Mouse (Mus musculus): ENCODE data around the gene Tdo2. TPM values are rescaled to one million over a fixed set of nuclear protein-coding genes. Genes with fewer than 3 reads are reported as not detected.

The Tdo2 gene
- total RNA-seq, 2 experiments from 2014 or later: 0.71 TPM; not detected in 1

- DNase-seq (ENCODE audit: low spot score): no peak
Measured at GRCm38 (mm10) chr3:81944851-81945393, 31.1 kb downstream of the Tdo2 start.

GRCm38 (mm10) chr3:81943097-81943496 is 32.9 kb downstream of the Tdo2 start:
- no peak for DNase-seq (ENCODE audit: low spot score)

GRCm38 (mm10) chr3:81942341-81942740 is 33.7 kb downstream of the Tdo2 start:
- DNase-seq (ENCODE audit: low spot score): no peak

- peak; percentile 10 for DNase-seq (ENCODE audit: low spot score)
Measured at GRCm38 (mm10) chr3:81938924-81939323, 37.1 kb downstream of the Tdo2 start.

GRCm38 (mm10) chr3:81933348-81933747 is 42.7 kb downstream of the Tdo2 start:
- no peak for DNase-seq (ENCODE audit: low spot score)

- peak; percentile 88 for DNase-seq (ENCODE audit: low spot score)
Measured at GRCm38 (mm10) chr3:81932141-81933101, 43.6 kb downstream of the Tdo2 start, which contains the start of gene Ctso. Gene Ctso, plus strand, starts transcription at chr3:81932601.

GRCm38 (mm10) chr3:81931695-81932094 is 44.3 kb downstream of the Tdo2 start:
- DNase-seq (ENCODE audit: low spot score): no peak

GRCm38 (mm10) chr3:81929073-81929472 is 46.9 kb downstream of the Tdo2 start:
- no peak for DNase-seq (ENCODE audit: low spot score)

- DNase-seq (ENCODE audit: low spot score): no peak
Measured at GRCm38 (mm10) chr3:81926764-81927325, 49.2 kb downstream of the Tdo2 start.

- DNase-seq (ENCODE audit: low spot score): no peak
Measured at GRCm38 (mm10) chr3:81925856-81926255, 50.1 kb downstream of the Tdo2 start.

- peak; percentile 30 for DNase-seq (ENCODE audit: low spot score)
Measured at GRCm38 (mm10) chr3:81924931-81925330, 51.1 kb downstream of the Tdo2 start.

- DNase-seq (ENCODE audit: low spot score): no peak
Measured at GRCm38 (mm10) chr3:81922910-81923309, 53.1 kb downstream of the Tdo2 start.

- DNase-seq (ENCODE audit: low spot score): no peak
Measured at GRCm38 (mm10) chr3:81919681-81920080, 56.3 kb downstream of the Tdo2 start.

GRCm38 (mm10) chr3:81918215-81918614 is 57.8 kb downstream of the Tdo2 start:
- no peak for DNase-seq (ENCODE audit: low spot score)

GRCm38 (mm10) chr3:81917354-81917935 is 58.6 kb downstream of the Tdo2 start:
- no peak for DNase-seq (ENCODE audit: low spot score)

GRCm38 (mm10) chr3:81916030-81916686 is 59.8 kb downstream of the Tdo2 start:
- no peak for DNase-seq (ENCODE audit: low spot score)

GRCm38 (mm10) chr3:81910286-81911036 is 65.5 kb downstream of the Tdo2 start:
- no peak for DNase-seq (ENCODE audit: low spot score)
